Mouse (Mus musculus): ENCODE data around the gene Tlr9. TPM values are rescaled to one million over a fixed set of nuclear protein-coding genes. Genes with fewer than 3 reads are reported as not detected.

Gene Tlr9
- polyA plus RNA-seq, 1 experiment from 2014 or later = not detected

DNA sequence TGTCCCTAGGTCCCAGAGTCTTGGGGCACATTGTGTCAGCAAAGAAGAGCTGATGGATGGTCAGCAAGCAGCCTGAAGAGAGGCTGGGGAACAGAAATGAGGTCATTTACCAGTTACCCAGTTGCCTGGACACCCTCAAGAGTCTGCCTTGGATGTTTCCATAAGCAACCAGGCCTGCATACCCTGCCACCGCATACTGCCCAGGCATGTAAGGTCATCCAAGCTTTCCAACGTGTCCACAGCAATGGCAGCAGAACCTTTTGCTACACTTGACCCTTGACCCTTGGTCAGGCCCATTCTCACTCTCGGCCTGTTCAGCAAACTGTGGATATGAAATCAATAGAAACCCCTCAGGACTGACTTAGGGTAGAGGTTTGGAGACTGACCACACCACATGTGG is 39.1 kb downstream of the Tlr9 start:
- no peaks in the 10 kb centered on the region for H3K36me3 ChIP-seq
- no peaks in the 10 kb centered on the region for H3K9me3 ChIP-seq
- ATAC-seq (ENCODE audit: insufficient number of reproducible peaks, insufficient read depth, low FRiP score, low TSS enrichment, low read depth) = no peak
- no peak overlapping the region for H3K9ac ChIP-seq
- 82% methylated on average over 3 of the region's 3 CpGs for WGBS
- no peaks in the 10 kb centered on the region for H3K27me3 ChIP-seq
- peaks cover 6% of the 10 kb centered on the region; the same call in 1 of the 2 replicates for H3K4me1 ChIP-seq
- H3K27ac ChIP-seq = no peak overlapping the region
- H3K4me3 ChIP-seq = no peak overlapping the region
- H3K4me2 ChIP-seq = no peak overlapping the region

DNA sequence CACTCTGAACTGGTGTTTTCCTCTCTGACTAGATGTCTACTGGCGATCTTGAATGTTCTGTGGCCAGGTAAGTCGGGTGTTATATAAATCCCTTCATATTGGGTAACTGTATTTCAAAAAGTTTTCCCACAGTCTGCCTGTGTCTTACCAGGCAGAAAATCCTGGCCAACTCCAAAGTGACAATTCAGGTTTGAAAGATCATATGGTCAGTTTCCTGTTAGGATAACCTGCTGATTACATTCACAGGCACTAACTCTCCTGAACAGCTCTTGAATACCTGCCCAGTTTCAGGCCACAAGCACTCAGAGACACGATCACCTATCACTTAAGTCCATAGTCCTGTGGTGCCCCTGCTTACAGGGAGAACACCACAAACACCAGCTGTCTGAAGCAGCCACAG is 39.7 kb downstream of the Tlr9 start:
- no peaks in the 10 kb centered on the region for H3K9me3 ChIP-seq
- no peak overlapping the region for H3K27ac ChIP-seq
- WGBS = 78% methylated on average over 3 of the region's 3 CpGs
- no peaks in the 10 kb centered on the region for H3K36me3 ChIP-seq
- no peaks in the 10 kb centered on the region for H3K27me3 ChIP-seq
- no peak overlapping the region for H3K4me2 ChIP-seq
- peaks cover 6% of the 10 kb centered on the region; the same call in 1 of the 2 replicates for H3K4me1 ChIP-seq
- no peak overlapping the region for H3K4me3 ChIP-seq
- no peak overlapping the region for H3K9ac ChIP-seq
- ATAC-seq (ENCODE audit: insufficient number of reproducible peaks, insufficient read depth, low FRiP score, low TSS enrichment, low read depth) = no peak

DNA sequence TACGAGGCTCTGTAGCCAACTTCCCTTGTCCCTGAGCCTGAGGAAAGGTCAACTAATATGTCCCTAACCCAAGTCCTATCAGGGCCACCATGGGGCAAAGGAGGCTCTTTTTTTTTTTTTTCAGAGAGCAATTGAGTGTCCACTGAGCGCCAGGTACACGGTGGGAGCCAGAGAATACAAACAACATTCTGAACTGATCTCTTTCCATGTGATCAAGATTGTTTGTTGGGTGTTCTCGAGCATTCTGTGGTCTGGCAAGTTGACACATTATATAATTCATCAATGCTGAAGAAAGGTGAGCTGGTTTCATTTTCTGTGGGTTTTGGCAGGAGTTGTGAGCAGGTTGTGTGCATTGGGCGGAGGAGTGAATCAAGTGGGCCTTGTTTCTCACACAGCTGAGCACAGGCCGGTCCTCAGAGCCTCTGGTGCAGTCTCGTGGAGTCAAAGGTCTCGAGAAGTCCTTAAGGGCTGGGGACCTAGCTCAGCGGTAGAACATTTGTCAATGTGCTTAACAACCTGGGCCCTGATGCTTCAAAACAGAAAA is 41.1 kb downstream of the Tlr9 start:
- Histone ChIP-seq H3K36me3 (no peaks in the 10 kb centered on the region), H3K4me2 (no peak overlapping the region), H3K9me3 (no peaks in the 10 kb centered on the region), H3K4me3 (no peak overlapping the region), H3K27ac (no peak overlapping the region), H3K4me1 (peaks cover 6% of the 10 kb centered on the region; the same call in 1 of the 2 replicates), H3K27me3 (no peaks in the 10 kb centered on the region), H3K9ac (no peak overlapping the region)
- 78% methylated on average over 9 of the region's 9 CpGs for WGBS
- ATAC-seq (ENCODE audit: insufficient number of reproducible peaks, insufficient read depth, low FRiP score, low TSS enrichment, low read depth) = no peak

DNA sequence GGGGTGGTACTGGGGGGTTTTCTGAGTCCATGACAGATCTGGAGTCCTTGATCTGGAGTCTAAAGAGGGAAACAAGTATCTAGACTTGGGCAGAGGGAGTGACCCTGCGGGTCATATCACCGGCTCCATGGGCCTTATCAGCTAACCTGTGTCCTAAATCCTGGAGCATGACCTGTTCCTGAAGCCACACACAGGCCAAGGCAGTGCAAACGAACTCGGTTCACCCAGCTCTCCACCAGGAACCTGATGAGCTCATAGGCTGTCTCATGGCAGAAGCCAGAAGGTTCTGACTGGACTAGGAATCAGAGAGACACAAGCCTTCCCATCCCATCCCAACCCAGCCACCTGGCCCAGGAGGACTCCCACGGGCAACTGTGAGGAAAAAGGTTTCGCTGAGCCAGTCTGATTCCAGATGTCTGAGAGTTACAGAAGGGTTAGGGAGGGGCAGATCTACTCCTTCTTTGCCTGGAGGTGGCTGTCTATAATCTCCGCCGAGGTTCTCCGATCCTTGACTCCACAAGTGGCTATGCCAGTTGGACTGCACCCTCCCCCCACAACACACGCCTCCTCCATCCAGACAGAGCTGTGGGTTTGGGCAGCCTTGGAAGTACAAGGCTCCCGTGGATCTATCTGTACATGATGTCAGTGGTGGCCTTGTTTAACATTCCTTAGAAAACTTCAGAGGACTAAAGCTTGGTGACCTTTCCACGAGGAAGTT is 43.1 kb downstream of the Tlr9 start:
- no peak for ATAC-seq (ENCODE audit: insufficient number of reproducible peaks, insufficient read depth, low FRiP score, low TSS enrichment, low read depth)

DNA sequence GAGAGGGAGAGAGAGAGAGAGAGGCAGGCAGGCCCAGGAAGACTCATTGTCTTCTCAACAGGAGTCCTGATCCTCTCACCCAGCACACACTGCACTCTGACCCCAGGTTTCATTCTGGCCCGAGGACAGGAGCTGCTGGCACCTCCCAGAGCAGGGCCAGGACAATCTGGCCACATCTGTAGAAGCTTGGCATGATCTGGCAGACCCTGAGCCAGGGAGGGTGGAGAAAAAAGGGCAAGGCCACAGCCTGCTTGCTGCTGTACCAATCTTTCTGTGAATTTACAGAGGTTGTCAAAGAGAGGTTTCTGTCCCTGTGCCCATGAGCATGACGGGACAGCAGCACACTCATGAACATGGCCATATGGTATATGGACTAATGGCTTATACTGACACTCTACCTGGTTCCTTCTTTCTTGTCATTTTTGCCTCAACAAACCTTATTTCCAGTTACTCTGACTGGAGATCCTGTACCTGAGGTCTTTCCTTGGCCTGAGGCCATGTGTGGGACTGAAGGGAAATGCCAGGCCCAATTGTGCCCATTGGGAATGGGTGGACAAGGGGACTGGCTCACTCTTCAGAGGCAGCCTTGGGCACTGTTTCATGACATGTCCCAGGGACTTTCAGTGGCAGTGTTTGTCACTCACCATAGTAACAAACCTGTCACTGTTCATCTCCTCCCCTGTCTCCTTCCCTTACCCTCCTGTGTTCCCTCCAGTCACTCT is 44.7 kb downstream of the Tlr9 start:
- no peak for ATAC-seq (ENCODE audit: insufficient number of reproducible peaks, insufficient read depth, low FRiP score, low TSS enrichment, low read depth)
- no peaks in the 10 kb centered on the region for H3K27me3 ChIP-seq
- WGBS = 59% methylated on average over 2 of the region's 2 CpGs

More for the DNA sequence above, 43.1 kb downstream of the Tlr9 start:
- H3K27ac ChIP-seq = no peak overlapping the region
- no peak overlapping the region for H3K9ac ChIP-seq
- 65% methylated on average over 12 of the region's 12 CpGs for WGBS
- no peaks in the 10 kb centered on the region for H3K36me3 ChIP-seq
- no peak overlapping the region for H3K4me3 ChIP-seq
- no peaks in the 10 kb centered on the region for H3K9me3 ChIP-seq
- H3K4me1 ChIP-seq = 0 out of 2 replicates have a peak, but pooled peaks cover 2% of the 10 kb centered on the region
- no peaks in the 10 kb centered on the region for H3K27me3 ChIP-seq
- no peak overlapping the region for H3K4me2 ChIP-seq

DNA sequence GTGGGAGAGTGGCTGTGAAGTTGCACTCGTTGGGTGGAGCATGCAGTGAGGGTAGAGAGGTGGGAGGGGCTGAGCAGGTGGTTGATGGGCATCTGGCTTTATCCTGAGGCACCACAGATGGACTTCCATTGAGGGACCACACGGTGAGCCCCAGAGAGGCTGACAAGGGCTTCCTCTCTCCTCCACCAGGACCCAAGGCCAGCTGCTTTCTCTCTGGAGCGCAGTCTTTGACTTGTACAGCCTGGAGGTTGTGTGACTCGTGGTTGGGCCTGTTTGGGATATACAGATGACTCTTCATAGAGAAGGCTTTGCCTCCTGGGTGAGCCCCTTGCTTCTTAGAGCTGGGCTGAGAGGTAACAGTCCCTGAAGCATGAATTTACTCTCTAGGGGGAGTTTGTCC is 46.0 kb downstream of the Tlr9 start:
- H3K27me3 ChIP-seq = no peaks in the 10 kb centered on the region
- H3K4me3 ChIP-seq = no peak overlapping the region
- H3K9ac ChIP-seq = peak overlapping the region; percentile 2; the same call in 1 of the 2 replicates
- 0 out of 2 replicates have a peak, but pooled peaks cover 2% of the 10 kb centered on the region for H3K4me1 ChIP-seq
- ATAC-seq (ENCODE audit: insufficient number of reproducible peaks, insufficient read depth, low FRiP score, low TSS enrichment, low read depth) = no peak; the same call in 1 of the 2 replicates
- no peak overlapping the region for H3K4me2 ChIP-seq
- H3K27ac ChIP-seq = no peak overlapping the region
- WGBS = 45% methylated on average over 4 of the region's 4 CpGs
- H3K9me3 ChIP-seq = no peaks in the 10 kb centered on the region
- no peaks in the 10 kb centered on the region for H3K36me3 ChIP-seq

More for the DNA sequence above, 44.7 kb downstream of the Tlr9 start:
- Histone ChIP-seq H3K4me1 (0 out of 2 replicates have a peak, but pooled peaks cover 2% of the 10 kb centered on the region), H3K27ac (no peak overlapping the region), H3K36me3 (no peaks in the 10 kb centered on the region), H3K4me3 (no peak overlapping the region), H3K9ac (no peak overlapping the region), H3K4me2 (no peak overlapping the region), H3K9me3 (no peaks in the 10 kb centered on the region)

DNA sequence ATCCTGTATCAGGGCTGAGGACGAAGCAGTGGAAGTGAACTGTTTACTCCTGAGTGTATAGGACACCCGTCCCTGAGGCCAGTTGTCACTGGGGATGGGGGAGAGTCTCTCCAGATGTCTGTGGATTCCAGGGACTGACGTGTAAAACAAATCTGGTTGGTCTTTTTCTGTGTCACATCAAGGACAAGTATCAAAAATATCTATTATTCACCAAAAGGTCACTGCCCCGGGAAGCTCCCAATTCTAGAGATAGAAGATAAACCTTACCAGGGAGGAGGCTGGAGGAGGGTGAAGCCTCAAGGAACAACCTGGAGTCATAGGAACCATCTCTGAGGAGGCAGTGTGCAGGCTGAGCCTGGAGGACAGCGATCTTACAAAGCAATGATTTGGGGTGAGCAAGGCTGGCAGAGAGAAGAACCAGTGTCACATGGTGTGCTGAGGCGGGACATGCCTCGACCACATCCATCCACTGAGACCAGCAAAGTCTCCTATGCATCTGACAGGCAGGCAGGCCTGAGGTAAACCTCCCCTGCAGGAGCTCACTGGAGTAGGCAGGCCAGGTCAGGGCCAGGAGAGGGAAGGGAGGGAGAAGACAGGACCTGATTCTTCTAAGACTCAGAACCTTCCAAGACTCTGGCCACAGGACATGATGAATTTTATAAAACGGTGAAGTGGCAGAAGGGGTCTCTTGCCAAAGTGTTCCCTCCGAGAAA is 46.8 kb downstream of the Tlr9 start:
- Histone ChIP-seq H3K9ac (no peak overlapping the region), H3K36me3 (no peaks in the 10 kb centered on the region), H3K27ac (no peak overlapping the region), H3K4me2 (no peak overlapping the region), H3K4me1 (0 out of 2 replicates have a peak, but pooled peaks cover 2% of the 10 kb centered on the region), H3K4me3 (no peak overlapping the region), H3K27me3 (no peaks in the 10 kb centered on the region), H3K9me3 (no peaks in the 10 kb centered on the region)
- no peak for ATAC-seq (ENCODE audit: insufficient number of reproducible peaks, insufficient read depth, low FRiP score, low TSS enrichment, low read depth)
- WGBS = 60% methylated on average over 9 of the region's 9 CpGs

DNA sequence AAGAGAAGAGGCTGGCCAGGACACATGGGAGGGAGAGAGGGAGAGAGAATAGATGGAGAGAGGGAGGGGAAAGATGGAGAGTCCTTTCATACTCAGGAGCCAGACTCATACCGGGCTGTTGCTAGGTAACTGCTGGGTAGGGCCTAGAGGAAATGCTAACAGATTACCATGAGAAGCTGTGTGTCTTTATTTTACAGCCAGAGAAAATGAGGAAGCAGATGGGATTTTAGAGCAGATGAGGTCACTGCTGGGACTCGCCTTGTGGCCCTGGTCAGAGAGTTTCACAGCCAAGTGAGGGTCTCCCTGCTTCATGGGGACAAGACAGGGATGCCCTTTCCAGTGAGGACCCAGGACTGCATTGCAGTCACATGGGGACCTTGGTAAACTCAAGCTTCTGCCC is 47.5 kb downstream of the Tlr9 start:
- WGBS = 38% methylated on average over 2 of the region's 2 CpGs
- Histone ChIP-seq H3K36me3 (no peaks in the 10 kb centered on the region), H3K9ac (no peak overlapping the region), H3K27me3 (no peaks in the 10 kb centered on the region), H3K27ac (no peak overlapping the region), H3K4me2 (no peak overlapping the region), H3K4me1 (0 out of 2 replicates have a peak, but pooled peaks cover 2% of the 10 kb centered on the region), H3K4me3 (no peak overlapping the region), H3K9me3 (no peaks in the 10 kb centered on the region)
- ATAC-seq (ENCODE audit: insufficient number of reproducible peaks, insufficient read depth, low FRiP score, low TSS enrichment, low read depth) = no peak

DNA sequence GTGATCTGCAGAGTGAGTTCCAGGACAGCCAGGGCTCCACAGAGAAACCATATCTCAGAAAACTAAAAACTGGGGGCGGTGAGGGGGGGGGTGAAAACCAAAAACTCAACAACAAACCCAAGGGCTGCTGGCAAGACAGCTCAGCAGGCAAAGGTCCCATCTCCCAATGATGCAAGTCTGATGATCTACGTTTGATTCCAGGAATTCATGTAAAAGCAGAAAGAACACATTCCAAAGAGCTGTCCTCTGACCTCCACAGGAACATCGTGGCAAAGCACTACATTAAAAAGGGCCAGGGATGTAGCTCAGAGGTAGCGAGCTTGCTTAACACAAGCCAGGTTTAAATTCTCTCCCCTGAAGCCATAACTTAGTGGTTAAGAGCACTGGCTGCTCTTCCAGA is 48.3 kb downstream of the Tlr9 start:
- H3K4me2 ChIP-seq = no peak overlapping the region
- WGBS = 60% methylated on average over 4 of the region's 4 CpGs
- H3K4me3 ChIP-seq = no peak overlapping the region
- H3K4me1 ChIP-seq = 0 out of 2 replicates have a peak, but pooled peaks cover 2% of the 10 kb centered on the region
- H3K9ac ChIP-seq = no peak overlapping the region
- no peaks in the 10 kb centered on the region for H3K27me3 ChIP-seq
- no peak for ATAC-seq (ENCODE audit: insufficient number of reproducible peaks, insufficient read depth, low FRiP score, low TSS enrichment, low read depth)
- H3K9me3 ChIP-seq = no peaks in the 10 kb centered on the region
- no peak overlapping the region for H3K27ac ChIP-seq
- H3K36me3 ChIP-seq = no peaks in the 10 kb centered on the region

DNA sequence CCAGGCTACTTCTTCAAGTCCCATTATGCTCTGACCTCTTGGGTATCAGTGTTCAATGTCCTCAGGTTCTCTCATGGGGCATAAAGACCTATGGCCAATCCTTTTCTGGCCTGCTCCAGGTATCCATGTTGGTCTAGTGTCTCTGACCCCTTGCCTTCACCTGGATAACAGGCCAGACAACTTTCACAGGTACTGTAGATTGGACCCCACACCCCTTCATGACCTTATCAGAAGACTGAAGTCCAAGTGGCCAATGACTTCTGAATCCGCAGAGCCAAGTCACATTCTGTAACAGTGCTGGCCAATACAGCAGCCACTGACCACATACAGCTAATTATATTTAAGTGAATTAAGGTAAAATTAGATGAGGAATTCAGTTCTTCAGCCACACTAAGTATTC is 49.9 kb downstream of the Tlr9 start:
- no peaks in the 10 kb centered on the region for H3K9me3 ChIP-seq
- H3K4me3 ChIP-seq = no peak overlapping the region
- H3K36me3 ChIP-seq = no peaks in the 10 kb centered on the region
- no peak overlapping the region for H3K4me2 ChIP-seq
- no peaks in the 10 kb centered on the region for H3K4me1 ChIP-seq
- WGBS = 100% methylated on average over 1 of the region's 1 CpGs
- no peak for ATAC-seq (ENCODE audit: insufficient number of reproducible peaks, insufficient read depth, low FRiP score, low TSS enrichment, low read depth)
- no peak overlapping the region for H3K9ac ChIP-seq
- H3K27ac ChIP-seq = no peak overlapping the region
- H3K27me3 ChIP-seq = no peaks in the 10 kb centered on the region

DNA sequence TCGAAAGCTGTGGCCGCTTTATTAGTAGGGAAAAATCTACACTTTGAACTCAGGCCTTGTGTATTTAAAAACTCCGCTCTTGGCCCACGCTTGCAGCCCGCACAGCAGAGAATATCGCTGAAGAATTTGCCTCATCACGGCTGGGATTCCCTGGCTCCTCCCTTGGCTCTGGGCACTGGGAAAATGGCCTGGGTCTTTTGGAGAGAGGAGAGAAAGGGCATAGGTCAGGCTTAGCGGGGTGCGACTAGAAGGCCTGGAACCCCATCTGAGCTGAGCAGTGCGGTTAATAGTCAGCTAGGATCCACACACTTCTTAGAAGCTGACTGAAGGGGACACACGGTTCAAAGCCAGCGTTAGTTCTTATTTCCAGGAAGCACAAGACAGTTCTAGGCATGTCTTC is 50.9 kb downstream of the Tlr9 start:
- 88% methylated on average over 12 of the region's 12 CpGs for WGBS
- no peak overlapping the region for H3K4me2 ChIP-seq
- H3K9me3 ChIP-seq = no peaks in the 10 kb centered on the region
- H3K36me3 ChIP-seq = no peaks in the 10 kb centered on the region
- ATAC-seq (ENCODE audit: insufficient number of reproducible peaks, insufficient read depth, low FRiP score, low TSS enrichment, low read depth) = no peak
- H3K9ac ChIP-seq = no peak overlapping the region
- no peaks in the 10 kb centered on the region for H3K27me3 ChIP-seq
- no peaks in the 10 kb centered on the region for H3K4me1 ChIP-seq
- H3K27ac ChIP-seq = no peak overlapping the region
- no peak overlapping the region for H3K4me3 ChIP-seq

Measured in embryonic facial prominence, embryonic 13.5 days (tissue).